Mouse (Mus musculus): ENCODE measurements around the gene Gtse1. TPM values are rescaled to one million over a fixed set of nuclear protein-coding genes. Genes with fewer than 3 reads are reported as not detected.
A peak's percentile ranks its signal among the peaks of the same experiment; 100 is the strongest.

Gtse1 gene
- total and polyA plus RNA-seq, 2 experiments from 2014 or later = 1.9 to 3.2 TPM

DNA sequence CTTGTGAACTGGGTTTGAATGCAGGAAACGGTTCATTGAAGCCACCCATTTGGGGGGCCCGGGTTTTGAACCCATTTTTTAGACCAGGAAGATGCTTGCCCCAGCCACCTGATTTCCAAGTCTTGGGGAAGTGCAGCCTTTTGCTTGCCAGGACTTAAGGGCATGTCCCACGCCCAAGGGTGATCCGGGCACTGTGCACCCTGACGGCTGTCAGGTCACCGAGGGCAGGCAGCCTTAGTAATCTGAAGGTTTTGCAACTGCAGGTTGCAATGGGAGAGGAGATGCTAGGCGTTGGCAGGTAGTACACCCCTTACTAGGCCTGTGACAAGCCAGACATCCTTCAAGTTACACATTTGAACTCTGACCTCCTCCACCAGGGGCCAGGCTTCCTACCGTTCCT, 26.9 kb upstream of the Gtse1 start:
- DNase-seq (ENCODE audit: low spot score) (no peak), ATAC-seq (ENCODE audit: low FRiP score) (no peak)
- Histone ChIP-seq H3K27ac (ENCODE audit: low read depth, low read length) (no peak overlapping the region; the same call in 1 of the 2 replicates), H3K4me2 (ENCODE audit: low read depth, low read length, poor library complexity, severe bottlenecking) (peak overlapping the region; percentile 84), H3K4me1 (ENCODE audit: insufficient read depth, low read length) (peaks cover 13% of the 10 kb centered on the region; the same call in 1 of the 2 replicates), H3K9me3 (ENCODE audit: low read length) (no peaks in the 10 kb centered on the region), H3K4me3 (ENCODE audit: low read depth, low read length) (peak overlapping the region; percentile 52), H3K27me3 (ENCODE audit: insufficient read depth, low read length) (no peaks in the 10 kb centered on the region), H3K36me3 (ENCODE audit: insufficient read depth, low read length) (no peaks in the 10 kb centered on the region), H3K9ac (replicated peaks; ENCODE audit: low read length, poor library complexity, severe bottlenecking) (peak overlapping the region; percentile 66)
- 59% methylated on average over 8 of the region's 8 CpGs for WGBS
- no peak for TF ChIP-seq CTCF (IDR thresholded peaks at IDR 0.05)

GRCm38 (mm10) chr15:85835335-85835734, 24.2 kb upstream of the Gtse1 start:
- Histone ChIP-seq H3K36me3 (ENCODE audit: insufficient read depth, low read length) (no peaks in the 10 kb centered on the region), H3K9me3 (ENCODE audit: low read length) (no peaks in the 10 kb centered on the region), H3K9ac (replicated peaks; ENCODE audit: low read length, poor library complexity, severe bottlenecking) (no peak overlapping the region), H3K4me3 (ENCODE audit: low read depth, low read length) (no peak overlapping the region), H3K4me2 (ENCODE audit: low read depth, low read length, poor library complexity, severe bottlenecking) (no peak overlapping the region), H3K27me3 (ENCODE audit: insufficient read depth, low read length) (no peaks in the 10 kb centered on the region), H3K27ac (ENCODE audit: low read depth, low read length) (no peak overlapping the region), H3K4me1 (ENCODE audit: insufficient read depth, low read length) (peaks cover 13% of the 10 kb centered on the region; the same call in 1 of the 2 replicates)
- peak; percentile 15; the same call in 1 of the 2 replicates for TF ChIP-seq CTCF (IDR thresholded peaks at IDR 0.05)
- no peak for DNase-seq (ENCODE audit: low spot score)
- no peak for ATAC-seq (ENCODE audit: low FRiP score)
- WGBS = 56% methylated on average over 3 of the region's 3 CpGs

- Histone ChIP-seq H3K9ac (replicated peaks; ENCODE audit: low read length, poor library complexity, severe bottlenecking) (no peak overlapping the region), H3K36me3 (ENCODE audit: insufficient read depth, low read length) (no peaks in the 10 kb centered on the region), H3K4me1 (ENCODE audit: insufficient read depth, low read length) (peaks cover 8% of the 10 kb centered on the region; the same call in 1 of the 2 replicates), H3K9me3 (ENCODE audit: low read length) (no peaks in the 10 kb centered on the region), H3K4me3 (ENCODE audit: low read depth, low read length) (no peak overlapping the region), H3K27ac (ENCODE audit: low read depth, low read length) (no peak overlapping the region), H3K27me3 (ENCODE audit: insufficient read depth, low read length) (no peaks in the 10 kb centered on the region), H3K4me2 (ENCODE audit: low read depth, low read length, poor library complexity, severe bottlenecking) (no peak overlapping the region)
- no peak for TF ChIP-seq CTCF (IDR thresholded peaks at IDR 0.05)
- WGBS = 94% methylated on average over 5 of the region's 5 CpGs
- no peak for ATAC-seq (ENCODE audit: low FRiP score)
- no peak for DNase-seq (ENCODE audit: low spot score)
Observed at GRCm38 (mm10) chr15:85836887-85837286, 22.7 kb upstream of the Gtse1 start.

DNA sequence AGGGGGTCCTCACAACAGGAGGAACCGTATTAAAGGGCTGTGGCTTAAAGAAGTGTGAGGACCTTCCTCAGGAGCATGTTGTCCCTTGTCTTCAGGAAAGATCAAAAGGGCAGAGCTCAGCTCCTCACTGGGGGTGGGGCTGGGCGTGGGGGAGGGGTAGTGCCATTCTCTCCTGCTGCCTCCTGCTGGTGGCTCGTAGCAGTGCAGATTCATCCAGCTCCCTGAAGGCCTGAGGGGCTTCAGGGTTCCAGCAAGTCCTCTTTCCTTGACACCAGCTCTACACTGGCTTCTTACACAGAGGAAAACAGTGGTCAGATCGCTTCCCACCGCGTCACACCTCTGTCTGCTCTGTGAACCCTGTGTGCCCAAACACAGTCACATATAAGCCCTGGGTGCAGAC, 18.6 kb upstream of the Gtse1 start:
- Histone ChIP-seq H3K9me3 (ENCODE audit: low read length) (no peaks in the 10 kb centered on the region), H3K36me3 (ENCODE audit: insufficient read depth, low read length) (no peaks in the 10 kb centered on the region; the same call in 1 of the 2 replicates), H3K27ac (ENCODE audit: low read depth, low read length) (no peak overlapping the region), H3K4me1 (ENCODE audit: insufficient read depth, low read length) (no peaks in the 10 kb centered on the region), H3K4me3 (ENCODE audit: low read depth, low read length) (no peak overlapping the region), H3K9ac (replicated peaks; ENCODE audit: low read length, poor library complexity, severe bottlenecking) (no peak overlapping the region), H3K4me2 (ENCODE audit: low read depth, low read length, poor library complexity, severe bottlenecking) (no peak overlapping the region), H3K27me3 (ENCODE audit: insufficient read depth, low read length) (no peaks in the 10 kb centered on the region)
- 40% methylated on average over 6 of the region's 6 CpGs for WGBS
- no peak for ATAC-seq (ENCODE audit: low FRiP score)
- no peak for DNase-seq (ENCODE audit: low spot score)
- TF ChIP-seq CTCF (IDR thresholded peaks at IDR 0.05) = peak; percentile 61

- Histone ChIP-seq H3K4me1 (ENCODE audit: insufficient read depth, low read length) (no peaks in the 10 kb centered on the region), H3K4me2 (ENCODE audit: low read depth, low read length, poor library complexity, severe bottlenecking) (no peak overlapping the region), H3K36me3 (ENCODE audit: insufficient read depth, low read length) (no peaks in the 10 kb centered on the region; the same call in 1 of the 2 replicates), H3K4me3 (ENCODE audit: low read depth, low read length) (no peak overlapping the region), H3K9ac (replicated peaks; ENCODE audit: low read length, poor library complexity, severe bottlenecking) (no peak overlapping the region), H3K27ac (ENCODE audit: low read depth, low read length) (no peak overlapping the region), H3K27me3 (ENCODE audit: insufficient read depth, low read length) (no peaks in the 10 kb centered on the region), H3K9me3 (ENCODE audit: low read length) (no peaks in the 10 kb centered on the region)
- 83% methylated on average over 5 of the region's 5 CpGs for WGBS
- no peak for TF ChIP-seq CTCF (IDR thresholded peaks at IDR 0.05)
- DNase-seq (ENCODE audit: low spot score) = no peak
- ATAC-seq (ENCODE audit: low FRiP score) = no peak
Observed at GRCm38 (mm10) chr15:85841796-85842360, 17.7 kb upstream of the Gtse1 start.

- no peaks in the 10 kb centered on the region for H3K9me3 ChIP-seq (ENCODE audit: low read length)
- no peak overlapping the region for H3K27ac ChIP-seq (ENCODE audit: low read depth, low read length)
- H3K4me3 ChIP-seq (ENCODE audit: low read depth, low read length) = no peak overlapping the region
- no peak overlapping the region for H3K4me2 ChIP-seq (ENCODE audit: low read depth, low read length, poor library complexity, severe bottlenecking)
- no peaks in the 10 kb centered on the region for H3K27me3 ChIP-seq (ENCODE audit: insufficient read depth, low read length)
- TF ChIP-seq CTCF (IDR thresholded peaks at IDR 0.05) = no peak
- ATAC-seq (ENCODE audit: low FRiP score) = no peak
- no peaks in the 10 kb centered on the region; the same call in 1 of the 2 replicates for H3K36me3 ChIP-seq (ENCODE audit: insufficient read depth, low read length)
- no peaks in the 10 kb centered on the region for H3K4me1 ChIP-seq (ENCODE audit: insufficient read depth, low read length)
- no peak overlapping the region for H3K9ac ChIP-seq (replicated peaks; ENCODE audit: low read length, poor library complexity, severe bottlenecking)
- DNase-seq (ENCODE audit: low spot score) = no peak
Observed at GRCm38 (mm10) chr15:85845071-85845470, 14.5 kb upstream of the Gtse1 start.
